Mouse (Mus musculus) cerebellum, adult 9-10 months (tissue): Measurements from ENCODE around the gene Atp2a1.
A peak's percentile ranks its signal among the peaks of the same experiment; 100 is the strongest.

ENCODE experiments used
- DNase-seq: peaks from one replicate; pipeline ENCODE4 v3.0.0; 2022

The Atp2a1 gene

DNA sequence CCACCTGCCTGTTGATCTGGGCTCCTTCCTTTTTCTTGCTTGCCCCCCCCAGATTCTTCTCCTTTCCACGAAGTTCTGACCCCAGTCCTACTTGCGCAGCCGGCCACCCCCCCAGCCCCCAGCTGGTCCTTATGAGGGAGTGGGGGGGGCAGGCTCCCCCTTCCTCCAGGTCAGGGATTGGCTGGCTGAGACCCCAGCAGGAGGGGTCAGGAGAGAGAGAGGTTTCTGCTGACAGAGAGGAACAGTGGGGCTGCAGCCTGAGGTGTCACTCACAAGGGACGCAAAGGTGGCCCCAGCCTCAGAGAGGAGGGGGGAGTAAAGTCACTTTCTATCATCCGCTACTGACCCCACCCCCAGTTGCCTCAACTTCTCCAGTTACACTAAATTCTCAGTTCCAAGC lies at the start of gene Atp2a1:
TSS of gene Atp2a1 (minus strand) at position 105 of the 400 bp plus-strand sequence.
- DNase-seq = no peak

DNA sequence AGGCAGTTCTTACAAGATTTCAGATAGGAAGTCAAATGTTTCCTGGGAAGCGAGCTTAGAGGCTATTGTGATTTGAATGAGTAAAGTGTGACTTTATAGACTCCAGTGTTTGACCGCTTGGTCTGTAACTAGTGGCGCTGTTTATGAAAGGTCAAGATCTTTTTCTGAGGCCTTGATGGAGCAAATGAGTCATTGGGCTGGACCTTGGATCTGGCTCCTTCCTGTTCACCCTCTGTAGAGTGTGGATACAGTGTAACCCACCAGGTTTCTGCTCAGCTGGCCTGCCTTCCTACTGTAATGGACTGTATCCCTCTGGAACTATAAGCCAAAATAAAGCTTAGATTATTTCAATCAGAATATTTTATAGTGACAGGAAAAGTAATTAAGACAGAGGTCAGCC lies 48.4 kb upstream of the Atp2a1 start:
- DNase-seq = no peak

GRCm38 (mm10) chr7:126507126-126507778 lies 44.3 kb upstream of the Atp2a1 start:
- no peak for DNase-seq

DNA sequence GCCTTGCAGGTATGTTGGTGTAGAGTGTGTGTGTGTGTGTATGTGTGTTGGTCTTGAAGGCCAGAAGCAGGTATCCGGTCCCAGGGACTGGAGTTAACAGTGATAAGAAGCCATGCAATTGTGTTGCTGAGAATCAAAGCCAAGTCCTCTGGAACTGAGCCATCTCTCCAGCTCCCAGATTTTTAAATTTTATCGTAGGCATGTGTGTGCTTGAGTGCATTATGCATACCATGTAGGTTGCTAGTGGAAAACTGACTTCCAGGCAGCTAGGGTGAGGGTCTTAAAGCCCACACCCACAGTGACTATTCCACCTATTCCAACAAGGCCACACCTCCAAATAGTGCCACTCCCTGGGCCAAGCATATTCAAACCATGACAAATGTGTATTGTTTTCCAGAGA lies 42.0 kb upstream of the Atp2a1 start:
- peak; percentile 62 for DNase-seq

DNA sequence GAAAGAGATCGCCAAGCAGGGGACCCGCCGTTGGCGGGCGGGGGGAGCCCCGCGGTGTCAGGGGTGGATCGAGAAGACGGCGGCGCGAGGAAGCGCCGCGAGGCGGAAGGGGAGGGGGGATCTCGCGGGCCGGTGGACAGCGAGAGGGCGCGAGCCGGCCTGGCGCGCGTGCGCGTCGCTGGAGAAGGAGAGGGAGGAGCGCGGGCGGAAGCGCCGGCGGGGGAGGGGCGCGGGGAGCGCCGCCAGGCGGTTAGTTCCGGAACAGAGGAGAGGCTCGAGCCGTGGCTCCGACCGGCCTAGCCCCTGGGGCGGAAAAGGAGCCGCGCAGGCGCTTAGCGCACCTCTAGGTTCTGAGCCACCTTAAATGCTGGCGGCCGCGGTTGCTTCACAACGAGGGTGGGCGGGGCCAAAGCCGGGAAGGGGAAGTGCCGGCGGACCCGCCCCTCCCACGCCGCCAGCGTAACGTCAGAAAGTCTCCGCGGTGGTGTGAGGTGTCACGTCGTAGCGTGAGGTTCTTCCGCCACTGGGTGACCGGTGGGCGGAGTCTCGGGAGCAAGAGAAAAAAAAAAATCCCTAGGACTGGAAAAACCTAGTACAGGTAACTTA lies 40.5 kb upstream of the Atp2a1 start, which contains the start of gene Atxn2l:
TSS of gene Atxn2l (minus strand) at position 165 of the 606 bp plus-strand sequence.
- peak; percentile 98 for DNase-seq

DNA sequence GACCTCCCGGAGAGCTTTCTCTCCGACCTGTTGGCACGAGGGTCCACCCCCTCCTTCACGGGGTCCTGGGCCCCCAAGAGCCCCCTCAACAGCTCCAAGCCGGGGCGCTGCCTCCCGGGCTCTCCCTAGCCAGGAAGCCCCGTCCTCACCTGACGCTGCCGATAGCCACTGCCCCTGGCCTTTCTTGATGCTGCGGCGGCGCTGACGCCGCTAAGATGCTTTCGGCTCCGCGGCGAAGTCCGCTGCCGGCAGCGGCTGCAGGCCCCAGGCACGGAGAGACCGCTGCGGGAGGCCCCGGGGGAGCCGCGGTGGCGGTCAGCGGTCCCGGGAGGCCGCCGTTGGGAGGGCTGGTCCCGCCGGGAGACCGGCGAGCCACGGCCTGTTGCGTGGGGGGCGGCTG lies 39.8 kb upstream of the Atp2a1 start:
- no peak for DNase-seq

GRCm38 (mm10) chr7:126502023-126502741 lies 39.3 kb upstream of the Atp2a1 start:
- peak; percentile 93 for DNase-seq

DNA sequence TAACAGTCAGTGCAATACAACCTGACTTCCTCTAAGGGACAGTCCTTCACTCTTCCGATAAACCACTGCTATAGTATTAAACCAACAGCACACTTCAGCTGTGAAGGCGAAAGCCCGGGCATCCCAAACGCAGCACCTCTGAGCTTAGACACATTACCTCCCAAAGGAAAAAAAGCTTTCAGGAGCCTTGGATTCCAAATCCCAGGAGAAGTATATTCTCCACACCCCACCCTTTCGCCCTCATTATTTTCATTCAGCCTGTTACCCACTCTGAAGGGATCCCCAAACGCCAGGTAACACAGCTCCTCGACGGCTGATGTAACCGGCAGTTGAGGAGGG lies 38.7 kb upstream of the Atp2a1 start:
- DNase-seq = no peak

DNA sequence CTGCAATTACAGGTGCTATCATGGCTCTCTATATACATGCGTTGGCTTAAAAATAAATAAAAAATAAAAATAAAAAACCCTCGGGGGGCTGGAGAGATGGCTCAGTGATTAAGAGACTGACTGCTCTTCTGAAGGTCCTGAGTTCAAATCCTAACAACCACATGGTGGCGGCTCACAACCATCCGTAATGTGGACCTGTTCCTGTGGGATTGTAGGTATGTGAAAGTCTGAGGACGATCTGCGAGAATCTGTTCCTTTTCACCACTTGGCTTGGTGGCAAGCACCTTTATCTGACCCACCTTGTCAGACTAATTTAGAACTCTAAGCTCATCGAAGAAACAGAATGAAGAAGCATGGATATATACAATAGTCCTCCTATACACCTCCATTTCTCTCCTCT lies 36.5 kb upstream of the Atp2a1 start:
- peak; percentile 24 for DNase-seq

DNA sequence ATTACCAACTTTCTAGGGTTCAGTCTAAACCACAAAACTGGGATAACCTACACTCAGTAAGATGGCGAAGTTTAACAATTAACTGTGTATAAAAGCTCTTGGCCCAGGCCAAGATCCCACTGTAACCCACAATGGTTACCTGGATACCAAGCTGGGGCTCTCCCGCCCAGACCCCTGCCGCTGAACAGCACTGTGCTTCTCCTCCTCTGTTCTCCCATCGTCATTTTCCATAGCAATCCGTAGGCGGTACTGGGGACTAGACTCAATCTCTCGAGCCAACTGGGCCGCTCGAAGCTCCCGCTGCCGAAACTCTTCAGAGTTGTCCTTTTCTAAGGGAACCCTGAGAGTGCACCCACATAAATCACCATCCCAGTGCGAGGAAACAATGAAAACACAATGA lies 35.1 kb upstream of the Atp2a1 start:
- peak; percentile 12 for DNase-seq

- DNase-seq = peak; percentile 8
These were observed 33.6 kb upstream of the Atp2a1 start for GRCm38 (mm10) chr7:126496475-126496874.

GRCm38 (mm10) chr7:126494120-126494519 lies 31.2 kb upstream of the Atp2a1 start:
- no peak for DNase-seq

DNA sequence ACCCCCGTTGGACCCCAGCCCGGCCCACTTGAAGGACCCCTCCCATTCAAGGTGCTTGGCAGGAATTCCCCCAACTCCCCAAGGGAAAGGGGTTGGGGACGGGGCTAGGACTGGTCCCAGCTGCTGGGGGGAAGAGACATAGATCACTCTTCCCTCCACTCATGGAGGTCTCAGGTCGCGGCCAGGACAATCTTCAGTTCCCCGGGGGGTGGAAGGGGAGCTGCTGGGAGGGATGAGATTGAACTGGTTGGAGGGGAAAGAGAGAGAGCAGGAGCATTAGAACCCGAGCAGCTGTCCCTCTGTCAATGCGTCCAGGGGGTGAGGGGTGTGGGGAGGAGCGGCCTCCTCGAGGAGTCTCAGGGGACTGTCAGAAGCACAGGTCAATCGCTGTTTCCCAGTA lies 29.1 kb upstream of the Atp2a1 start:
- DNase-seq = peak; percentile 23

DNA sequence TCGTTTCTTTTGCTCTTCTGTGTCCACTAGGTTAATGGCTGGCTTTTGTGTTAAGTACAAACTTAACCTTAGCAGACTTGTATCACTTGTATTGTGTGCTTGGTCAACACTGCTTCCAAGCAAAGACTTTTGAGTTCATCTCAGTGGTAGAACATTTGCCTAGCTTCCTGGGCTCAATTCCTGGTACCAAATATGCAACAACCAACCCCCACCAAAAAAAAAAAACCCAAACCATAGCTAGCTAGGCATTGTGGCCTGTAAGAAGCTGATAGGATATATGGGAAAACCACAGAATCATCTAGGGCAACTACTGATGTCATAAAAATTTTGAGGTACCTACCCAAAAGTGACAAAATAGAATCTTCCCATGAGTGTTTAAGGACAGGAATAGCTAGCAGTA lies 28.1 kb upstream of the Atp2a1 start:
- no peak for DNase-seq

- DNase-seq = peak; percentile 53
These were observed 24.9 kb upstream of the Atp2a1 start for GRCm38 (mm10) chr7:126487617-126488385.

DNA sequence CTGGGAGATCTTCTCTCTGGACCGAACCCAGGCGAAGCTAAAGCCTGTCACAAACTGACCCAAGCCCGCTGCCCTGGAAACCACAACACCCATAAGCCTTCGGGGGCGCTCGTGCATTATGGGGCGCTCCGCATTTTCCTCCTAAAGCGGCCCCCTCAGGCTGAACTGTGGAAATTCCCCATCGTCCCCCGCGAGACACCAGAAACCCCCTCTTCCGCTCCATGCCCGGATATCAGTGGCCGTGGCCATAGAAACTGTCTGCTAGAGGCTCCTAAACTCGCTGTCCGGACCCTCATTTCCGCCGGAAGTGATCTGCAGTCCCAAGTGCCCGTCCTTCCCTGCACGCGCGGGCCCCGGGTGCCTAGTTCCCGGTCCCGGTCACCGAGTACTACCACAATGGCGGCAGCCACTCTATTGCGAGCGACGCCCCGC lies 24.2 kb upstream of the Atp2a1 start, which contains the start of gene Tufm:
TSS of gene Tufm (plus strand) at position 310 of the 432 bp plus-strand sequence.
- DNase-seq = peak; percentile 98

DNA sequence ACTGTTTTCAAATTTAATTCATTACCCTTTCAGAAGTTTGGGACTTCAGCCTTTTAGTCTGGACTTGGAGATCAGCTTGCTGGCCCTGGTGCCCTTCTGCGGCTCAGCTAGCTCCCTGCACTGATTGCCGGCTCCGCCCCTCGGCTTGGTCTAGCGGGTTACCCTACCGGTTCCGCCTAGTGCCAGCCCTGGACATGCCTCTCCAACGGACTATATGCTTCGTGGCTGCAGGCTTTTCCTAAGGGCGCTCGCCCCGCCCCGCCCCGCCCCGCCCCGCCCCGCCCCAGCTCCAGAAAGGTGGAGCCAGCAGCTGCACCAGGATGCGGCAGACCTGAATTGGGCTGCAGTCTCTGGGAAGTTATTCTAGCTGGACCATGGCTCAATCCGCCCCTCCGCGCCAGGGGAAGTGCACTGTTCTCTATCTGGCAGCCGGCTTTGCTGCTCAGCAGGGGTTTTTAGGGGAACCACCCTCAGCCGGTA lies 19.5 kb upstream of the Atp2a1 start:
- peak; percentile 84 for DNase-seq

DNA sequence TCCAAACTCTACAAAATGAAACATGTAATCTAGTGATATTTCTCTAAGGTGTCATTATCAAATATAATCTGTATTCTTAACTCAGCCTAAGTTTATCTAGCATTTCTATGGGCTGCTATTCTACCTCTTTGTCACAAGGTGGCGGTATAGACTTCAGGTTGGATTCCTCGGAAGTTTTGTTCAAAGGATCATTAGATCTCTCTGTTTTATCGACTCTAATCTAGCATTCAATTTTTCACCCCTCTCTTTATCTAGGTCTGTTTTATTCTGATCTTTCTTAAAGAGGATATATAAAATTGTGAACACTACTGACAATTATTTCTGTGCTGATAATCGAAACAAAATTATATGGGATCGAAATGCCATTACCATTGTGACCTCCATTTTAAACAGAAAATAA lies 18.8 kb upstream of the Atp2a1 start:
- peak; percentile 60 for DNase-seq

- DNase-seq = peak; percentile 90
These were observed 12.2 kb upstream of the Atp2a1 start, which contains the start of gene Sh2b1 for GRCm38 (mm10) chr7:126474993-126475581. Sh2b1 (minus strand) TSS chr7:126475424.

- peak; percentile 59 for DNase-seq
These were observed 11.6 kb upstream of the Atp2a1 start for GRCm38 (mm10) chr7:126474486-126474955.

GRCm38 (mm10) chr7:126473470-126474086 lies 10.7 kb upstream of the Atp2a1 start:
- DNase-seq = peak; percentile 41

GRCm38 (mm10) chr7:126472713-126473112 lies 9.8 kb upstream of the Atp2a1 start:
- DNase-seq = no peak
